Mouse (Mus musculus): Measurements from ENCODE around the gene Scaf1.

Gene Scaf1

GRCm38 (mm10) chr7:45015344-45015956 lies 713 bp downstream of the Scaf1 start:
- no peak for DNase-seq (ENCODE audit: low spot score in 2 of 2)

GRCm38 (mm10) chr7:45014096-45014451 lies 2.1 kb downstream of the Scaf1 start:
- no peak for DNase-seq (ENCODE audit: low spot score in 2 of 2)

- no peak for DNase-seq (ENCODE audit: low spot score in 2 of 2)
These were observed 2.6 kb downstream of the Scaf1 start for GRCm38 (mm10) chr7:45013366-45014095.

DNA sequence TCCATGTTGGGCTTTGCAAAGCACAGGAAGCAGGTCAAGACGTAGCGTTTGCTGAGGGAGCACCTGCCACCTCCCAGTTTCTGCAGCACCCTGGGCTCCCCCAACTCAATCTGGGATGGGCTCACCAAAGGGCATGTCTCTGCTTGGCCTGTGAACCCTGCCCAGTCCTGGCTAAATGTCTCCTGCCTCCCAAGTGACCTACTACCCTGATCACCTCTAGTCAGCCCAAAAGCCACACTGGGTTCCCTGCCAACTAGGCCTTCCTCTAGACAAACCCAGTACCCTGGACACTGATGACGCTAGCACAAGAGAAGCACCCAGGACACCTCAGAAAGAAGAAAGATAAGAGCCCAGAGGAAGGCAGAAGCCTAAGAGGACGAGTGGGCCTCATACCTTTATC lies 3.3 kb downstream of the Scaf1 start:
- DNase-seq (ENCODE audit: low spot score in 2 of 2): no peak

- DNase-seq (ENCODE audit: low spot score in 2 of 2): no peak
These were observed 4.2 kb downstream of the Scaf1 start for GRCm38 (mm10) chr7:45012011-45012410.

GRCm38 (mm10) chr7:45008411-45008810 lies 7.8 kb downstream of the Scaf1 start:
- DNase-seq (ENCODE audit: low spot score in 2 of 2): no peak

- DNase-seq (ENCODE audit: low spot score in 2 of 2): no peak
These were observed 8.3 kb downstream of the Scaf1 start for GRCm38 (mm10) chr7:45007846-45008245.

DNA sequence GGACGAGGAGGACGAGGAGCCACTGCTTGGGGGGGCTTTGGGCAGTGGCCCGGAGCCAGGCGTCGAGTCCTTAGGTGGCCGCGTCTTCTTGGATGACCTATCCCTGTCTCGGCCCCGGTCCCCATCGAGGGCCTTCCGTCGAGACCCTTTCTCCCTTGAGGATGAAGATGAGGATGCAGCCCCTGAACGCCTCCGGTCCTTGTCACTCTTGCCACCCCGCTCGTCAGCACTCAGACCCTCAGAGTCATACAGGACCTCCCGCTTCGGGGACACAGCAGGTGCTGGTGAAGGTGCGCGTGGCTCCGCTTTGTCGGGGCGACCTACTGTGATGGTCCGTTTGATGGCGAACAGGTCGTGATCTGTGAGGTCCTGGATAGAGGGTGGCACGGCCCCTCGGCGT lies 9.0 kb downstream of the Scaf1 start:
- DNase-seq (ENCODE audit: low spot score in 2 of 2): no peak

- DNase-seq (ENCODE audit: low spot score in 2 of 2): no peak
These were observed 9.7 kb downstream of the Scaf1 start for GRCm38 (mm10) chr7:45006503-45006902.

- DNase-seq (ENCODE audit: low spot score in 2 of 2): no peak
These were observed 10.7 kb downstream of the Scaf1 start for GRCm38 (mm10) chr7:45005321-45005992.

DNA sequence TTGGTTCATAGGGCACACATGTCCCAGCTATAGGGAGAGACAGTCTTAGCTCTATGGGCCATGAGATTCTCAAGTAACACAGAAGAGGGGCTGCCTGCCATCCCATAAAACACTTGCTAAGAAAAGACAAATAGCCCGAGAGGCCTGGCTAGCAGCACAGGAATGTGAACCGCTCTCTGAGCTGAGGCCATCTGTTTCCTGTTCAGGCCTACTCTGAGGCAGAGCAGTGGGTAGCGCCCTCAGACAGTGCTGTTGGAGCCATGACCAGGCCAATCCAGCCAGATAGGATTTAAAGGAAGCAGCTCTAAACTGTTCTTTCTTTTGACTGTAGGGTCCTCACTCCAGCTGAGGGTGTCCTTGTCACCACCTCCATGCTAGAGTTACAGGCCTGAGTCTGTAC lies 11.6 kb downstream of the Scaf1 start:
- DNase-seq (ENCODE audit: low spot score in 2 of 2): no peak

- DNase-seq (ENCODE audit: low spot score in 2 of 2): no peak
These were observed 13.7 kb downstream of the Scaf1 start for GRCm38 (mm10) chr7:45002440-45002839.

DNA sequence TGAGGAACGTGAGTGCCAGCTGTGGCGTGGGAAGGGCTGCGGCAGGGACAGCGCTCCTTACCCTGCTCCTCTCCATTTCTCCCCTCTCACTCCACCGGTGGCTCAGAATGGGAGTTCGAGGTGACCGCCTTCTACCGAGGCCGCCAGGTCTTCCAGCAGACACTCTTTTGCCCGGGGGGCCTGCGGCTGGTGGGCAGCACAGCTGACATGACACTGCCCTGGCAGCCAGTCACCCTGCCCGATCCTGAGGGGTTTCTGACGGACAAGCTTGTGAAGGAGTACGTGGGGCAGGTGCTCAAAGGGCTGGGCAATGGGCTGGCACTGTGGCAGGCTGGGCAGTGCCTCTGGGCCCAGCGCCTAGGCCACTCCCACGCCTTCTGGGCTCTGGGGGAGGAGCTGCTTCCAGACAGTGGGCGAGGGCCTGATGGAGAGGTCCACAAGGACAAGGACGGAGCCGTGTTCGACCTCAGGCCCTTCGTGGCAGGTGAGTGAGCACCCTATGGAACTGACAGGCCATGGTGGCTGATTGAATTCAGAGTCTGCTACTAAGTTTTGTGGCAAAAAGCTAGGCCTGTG lies 15.5 kb downstream of the Scaf1 start:
- DNase-seq (ENCODE audit: low spot score in 2 of 2): no peak

DNA sequence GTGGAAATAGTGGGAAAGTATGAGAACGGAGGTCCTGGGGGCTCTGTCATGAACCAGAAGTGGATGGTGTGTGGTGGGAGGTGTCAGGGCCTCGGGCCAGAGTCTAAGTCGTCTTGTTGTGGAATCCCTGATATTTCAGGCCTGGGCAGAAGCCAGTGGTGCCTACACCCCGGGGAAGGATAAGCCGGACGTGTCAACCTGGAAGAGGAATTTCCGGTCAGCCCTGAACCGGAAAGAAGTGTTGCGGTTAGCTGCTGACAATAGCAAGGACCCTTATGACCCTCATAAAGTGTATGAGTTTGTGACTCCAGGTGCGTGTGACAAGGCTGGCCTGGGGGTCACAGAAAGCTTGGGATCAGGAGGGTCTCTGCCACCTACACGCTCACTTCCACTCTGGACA lies 16.4 kb downstream of the Scaf1 start:
- DNase-seq (ENCODE audit: low spot score in 2 of 2): no peak

GRCm38 (mm10) chr7:44998501-44998955 lies 17.6 kb downstream of the Scaf1 start, which contains the start of gene Bcl2l12:
Gene Bcl2l12 (minus strand): TSS chr7:44998712.
- no peak for DNase-seq (ENCODE audit: low spot score in 2 of 2)

GRCm38 (mm10) chr7:44997940-44998428 lies 18.2 kb downstream of the Scaf1 start:
- DNase-seq (ENCODE audit: low spot score in 2 of 2): no peak

- DNase-seq (ENCODE audit: low spot score in 2 of 2): peak; percentile 91 to 94
These were observed 18.8 kb downstream of the Scaf1 start, which contains the start of gene Irf3 for GRCm38 (mm10) chr7:44997231-44997939. Gene Irf3 (plus strand): TSS chr7:44997648.

GRCm38 (mm10) chr7:44996672-44997071 lies 19.5 kb downstream of the Scaf1 start:
- DNase-seq (ENCODE audit: low spot score in 2 of 2): no peak

- DNase-seq (ENCODE audit: low spot score in 2 of 2): no peak
These were observed 29.1 kb downstream of the Scaf1 start for GRCm38 (mm10) chr7:44986879-44987718.

DNA sequence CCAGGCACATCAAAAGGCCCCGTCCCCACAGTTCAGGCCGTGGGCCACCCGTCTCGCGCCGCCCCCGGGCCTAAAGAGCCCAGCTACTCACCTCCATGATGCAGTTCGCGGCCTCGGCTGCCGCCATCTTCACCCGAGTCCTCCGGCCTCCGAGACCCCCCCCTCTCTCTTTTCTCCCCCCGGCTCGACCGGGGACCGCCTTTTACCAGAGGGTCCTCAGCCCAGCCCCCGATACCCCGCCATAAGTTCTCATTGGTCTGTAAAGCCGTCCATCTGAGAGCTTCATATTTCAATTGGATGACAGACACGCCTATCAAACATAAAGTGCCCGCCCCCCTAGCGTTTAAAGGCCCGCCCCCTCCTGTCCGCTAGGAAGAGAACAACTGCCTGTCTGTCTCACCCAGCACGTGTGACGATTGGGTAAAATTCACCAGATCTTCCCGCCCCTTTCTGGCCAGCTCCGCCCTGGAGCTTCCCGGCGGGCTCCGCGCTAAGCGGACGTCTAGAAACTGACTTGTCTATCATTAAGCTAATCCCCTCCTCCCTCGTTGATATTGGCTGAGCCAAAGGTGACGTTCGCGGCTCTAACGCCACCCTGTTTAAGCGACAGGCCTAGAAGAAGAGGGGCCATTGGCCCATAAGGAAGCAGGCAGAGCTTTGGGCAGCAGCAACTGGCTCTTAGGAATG lies 29.8 kb downstream of the Scaf1 start, which contains the start of gene Prmt1:
Gene Prmt1, minus strand, starts transcription at position 377 of the 687 bp plus-strand sequence.
- peak; percentile 91 to 97 for DNase-seq (ENCODE audit: low spot score in 2 of 2)
